16 mouse cellular contexts compared by ENCODE assay signal in genomic region chr4:102592541-102592940, GRCm38 (mm10).
DNase-seq lines count a peak whose midpoint lies in the region; ATAC-seq and TF ChIP-seq lines count a peak whose summit lies in the region.
"Had no signal": no experiment of that assay in that cellular context is flagged by ENCODE, and none has a peak within 500 bp of the region (broad histone marks: within the 10 kb centered on the region; RNA-seq: fewer than 3 reads in every experiment).

No protein-coding gene starts in this region.

- TF ChIP-seq POLR2A in heart, adult 2 months (IDR thresholded peaks at IDR 0.05; ENCODE audit: insufficient read depth, low read depth, low read length) = no peak

- H3K4me1 ChIP-seq in heart, adult 2 months (ENCODE audit: control insufficient read depth, insufficient read depth, low read length) = peaks cover 10% of the 10 kb centered on the region
- H3K4me1 ChIP-seq in brown adipose tissue, adult 24 weeks (ENCODE audit: control insufficient read depth, insufficient read depth, insufficient read length, low read length) = peaks cover 7% of the 10 kb centered on the region
- H3K4me1 ChIP-seq in hindbrain, embryonic 14.5 days (replicated peaks; ENCODE audit: control insufficient read depth, insufficient read depth, low read length) = peaks cover 44% of the 10 kb centered on the region
- H3K4me1 ChIP-seq in midbrain, embryonic 15.5 days = peaks cover 56% of the 10 kb centered on the region

- peaks cover 2% of the 10 kb centered on the region; the same call in 1 of the 2 replicates for H3K79me2 ChIP-seq in heart, adult 2 months (replicated peaks; ENCODE audit: control insufficient read depth, insufficient read depth, low read length)

- 79% methylated on average over 2 of the region's 2 CpGs for WGBS in heart, adult 2 months
- 75% methylated on average over 2 of the region's 2 CpGs for WGBS in hindbrain, embryonic 14.5 days
- WGBS in midbrain, embryonic 15.5 days = 49% methylated on average over 2 of the region's 2 CpGs

- no peak for DNase-seq in heart, adult 2 months
- DNase-seq in heart, postnatal 4 days = no peak
- no peak for DNase-seq in hindbrain, embryonic 14.5 days (ENCODE audit: low spot score)
- no peak for DNase-seq in cerebellum, adult 11-12 months
- no peak for DNase-seq in kidney, adult 8-10 months
- DNase-seq: cerebellum, adult 8-10 months; embryo, embryonic 11 days; heart, adult 18-20 months; heart, postnatal 14 days; kidney, postnatal 10 days; liver; lung, embryonic 14.5 days; thymus, adult 2 months had no signal

- no peaks in the 10 kb centered on the region for H3K27me3 ChIP-seq in heart, adult 2 months (ENCODE audit: control insufficient read depth, insufficient read depth, low read length)
- no peaks in the 10 kb centered on the region for H3K27me3 ChIP-seq in hindbrain, embryonic 14.5 days (ENCODE audit: control insufficient read depth, insufficient read depth, low read length)
- H3K27me3 ChIP-seq in midbrain, embryonic 15.5 days (replicated peaks) = no peaks in the 10 kb centered on the region

- peak overlapping the region; percentile 41 for H3K4me2 ChIP-seq in hindbrain, embryonic 14.5 days (replicated peaks)
- peak overlapping the region; percentile 53 for H3K4me2 ChIP-seq in midbrain, embryonic 15.5 days
- H3K4me2 ChIP-seq: lung, embryonic 14.5 days had no signal

- peaks cover 45% of the 10 kb centered on the region for H3K36me3 ChIP-seq in heart, adult 2 months (ENCODE audit: control insufficient read depth, insufficient read depth, low read length)
- peaks cover 11% of the 10 kb centered on the region for H3K36me3 ChIP-seq in hindbrain, embryonic 14.5 days (replicated peaks; ENCODE audit: control insufficient read depth, insufficient read depth)
- H3K36me3 ChIP-seq in midbrain, embryonic 15.5 days (replicated peaks) = peaks cover 5% of the 10 kb centered on the region; the same call in 1 of the 2 replicates
- H3K36me3 ChIP-seq: G1E had no signal

- TF ChIP-seq CTCF in heart, adult 2 months (IDR thresholded peaks at IDR 0.05) = no peak

- no peak for ATAC-seq in hindbrain, embryonic 14.5 days (ENCODE audit: low FRiP score)
- no peak for ATAC-seq in midbrain, embryonic 15.5 days (replicated peaks)

- H3K4me3 ChIP-seq in heart, adult 2 months = no peak overlapping the region
- H3K4me3 ChIP-seq in brown adipose tissue, adult 24 weeks (ENCODE audit: insufficient read depth, low read depth, low read length) = no peak overlapping the region
- no peak overlapping the region for H3K4me3 ChIP-seq in hindbrain, embryonic 14.5 days (replicated peaks; ENCODE audit: low read length)
- peak overlapping the region; percentile 29 for H3K4me3 ChIP-seq in midbrain, embryonic 15.5 days

- H3K27ac ChIP-seq in heart, adult 2 months = peak overlapping the region; percentile 41; the same call in 1 of the 2 replicates
- peak overlapping the region; percentile 6; the same call in 1 of the 2 replicates for H3K27ac ChIP-seq in brown adipose tissue, adult 24 weeks (replicated peaks; ENCODE audit: low read depth, low read length)
- peak overlapping the region; percentile 72; the same call in 1 of the 2 replicates for H3K27ac ChIP-seq in hindbrain, embryonic 14.5 days
- H3K27ac ChIP-seq in midbrain, embryonic 15.5 days = peak overlapping the region; percentile 74

- H3K9ac ChIP-seq in heart, adult 2 months (ENCODE audit: low read depth, low read length) = no peak overlapping the region
- H3K9ac ChIP-seq in hindbrain, embryonic 14.5 days = peak overlapping the region; percentile 39; the same call in 1 of the 2 replicates
- H3K9ac ChIP-seq in midbrain, embryonic 15.5 days = peak overlapping the region; percentile 34; the same call in 1 of the 2 replicates
- H3K9ac ChIP-seq: lung, embryonic 14.5 days had no signal

- no peaks in the 10 kb centered on the region for H3K9me3 ChIP-seq in hindbrain, embryonic 14.5 days (ENCODE audit: control insufficient read depth, low read length)
- no peaks in the 10 kb centered on the region for H3K9me3 ChIP-seq in midbrain, embryonic 15.5 days

- intact Hi-C loops in heart, adult 2 months (cut with DNase I) = loop anchor here (5.0 kb wide), 1 partner anchor 40 kb away; no protein-coding TSS in a partner anchor

- TF ChIP-seq EP300 in heart, adult 2 months (IDR thresholded peaks at IDR 0.05; ENCODE audit: insufficient read depth, low read depth, low read length) = no peak

Comparison
In these comparisons a context has a peak if more than half of its experiments do, and no peak if none do; other contexts are left out.
1. H3K27ac ChIP-seq: peak in every context shown above with its lines; median percentile 74 in midbrain, embryonic 15.5 days; 72 in hindbrain, embryonic 14.5 days; 41 in heart, adult 2 months; 6 in brown adipose tissue, adult 24 weeks.